Mouse (Mus musculus): ENCODE results near the gene Rrp1b. TPM values are rescaled to one million over a fixed set of nuclear protein-coding genes. Genes with fewer than 3 reads are reported as not detected.

Gene Rrp1b
- total and polyA plus RNA-seq, 3 experiments: 60.9 to 149 (median 76.7) TPM

GRCm38 (mm10) chr17:32018127-32018894 lies 17.6 kb upstream of the Rrp1b start:
- no peaks in the 10 kb centered on the region for H3K36me3 ChIP-seq (replicated peaks in 1 of 2; ENCODE audit: control insufficient read depth in 1 of 2, insufficient read depth in 1 of 2, low read length in 1 of 2)
- no peak overlapping the region for H3K4me3 ChIP-seq (replicated peaks in 1 of 3; ENCODE audit: low read depth in 2 of 3, low read length in 2 of 3, poor library complexity in 1 of 3)
- in situ Hi-C loops (cut with MboI; ENCODE audit: low pct_ligation_motif_present, low pct_unique_long_range_greater_than_20kb, low sequenced_read_pairs) (no loop called here), dilution Hi-C loops (cut with MboI; ENCODE audit: extremely low pct_ligation_motif_present, extremely low pct_unique_long_range_greater_than_20kb, low sequenced_read_pairs) (no loop called here)
- peaks cover 2 to 20% of the 10 kb centered on the region in 2 experiments; a peak in 3 of 4 replicates for H3K4me1 ChIP-seq (ENCODE audit: control insufficient read depth in 1 of 2, insufficient read depth in 2 of 2)
- TF ChIP-seq ETS1 (conservative IDR thresholded peaks at IDR 0.05; ENCODE audit: low read depth, low read length) (no peak), E2F4 (IDR thresholded peaks at IDR 0.05; ENCODE audit: insufficient replicate concordance, low read depth, low read length) (no peak), ZKSCAN1 (IDR thresholded peaks at IDR 0.05; ENCODE audit: borderline replicate concordance, low read depth, low read length) (no peak), ZMIZ1 (IDR thresholded peaks at IDR 0.05; ENCODE audit: low read depth, low read length) (no peak), CHD1 (IDR thresholded peaks at IDR 0.05; ENCODE audit: low read depth, low read length) (no peak), POLR2AphosphoS2 (IDR thresholded peaks at IDR 0.05; ENCODE audit: low read depth, low read length) (no peak), MAZ (IDR thresholded peaks at IDR 0.05; ENCODE audit: low read depth, low read length) (no peak), SMC3 (IDR thresholded peaks at IDR 0.05; ENCODE audit: low read depth, low read length) (no peak), KAT2A (IDR thresholded peaks at IDR 0.05; ENCODE audit: insufficient replicate concordance, low read length) (no peak), USF2 (conservative IDR thresholded peaks at IDR 0.05; ENCODE audit: low read depth, low read length) (no peak), POLR2A (IDR thresholded peaks at IDR 0.05; ENCODE audit: low read depth, low read length) (no peak), MAFK (IDR thresholded peaks at IDR 0.05; ENCODE audit: insufficient replicate concordance, low read length) (no peak)
- no peaks in the 10 kb centered on the region for H3K79me2 ChIP-seq (replicated peaks; ENCODE audit: control insufficient read depth, extremely low read depth, insufficient read depth, poor library complexity, severe bottlenecking)
- no peaks in the 10 kb centered on the region for H3K9me3 ChIP-seq (replicated peaks; ENCODE audit: low read length)
- H3K27ac ChIP-seq (ENCODE audit: insufficient read depth, low read depth): no peak overlapping the region
- H3K4me2 ChIP-seq (ENCODE audit: insufficient read depth, low read depth, poor library complexity, severe bottlenecking): no peak overlapping the region
- H3K9ac ChIP-seq (ENCODE audit: insufficient read depth, low read depth): no peak overlapping the region
- DNase-seq (ENCODE audit: extremely low read depth): no peak
- H3K27me3 ChIP-seq (replicated peaks): no peaks in the 10 kb centered on the region

- TF ChIP-seq MAZ (IDR thresholded peaks at IDR 0.05; ENCODE audit: low read depth, low read length): no peak
- no peak for TF ChIP-seq CHD2 (IDR thresholded peaks at IDR 0.05; ENCODE audit: low read length)
- no peak for TF ChIP-seq KAT2A (IDR thresholded peaks at IDR 0.05; ENCODE audit: insufficient replicate concordance, low read length)
- TF ChIP-seq RAD21 (IDR thresholded peaks at IDR 0.05; ENCODE audit: low read depth, low read length): no peak
- TF ChIP-seq CTCF (conservative IDR thresholded peaks at IDR 0.05 in 1 of 2, IDR thresholded peaks at IDR 0.05 in 1 of 2; ENCODE audit: low read depth in 2 of 2, low read length in 2 of 2): no peak
- no peak for TF ChIP-seq USF1 (IDR thresholded peaks at IDR 0.05; ENCODE audit: low read depth, low read length)
- TF ChIP-seq POLR2A (IDR thresholded peaks at IDR 0.05; ENCODE audit: low read depth, low read length): no peak
- TF ChIP-seq NELFE (IDR thresholded peaks at IDR 0.05; ENCODE audit: low read depth, low read length): no peak
- TF ChIP-seq SIN3A (IDR thresholded peaks at IDR 0.05; ENCODE audit: low read length): no peak
- no peak overlapping the region for H3K27ac ChIP-seq (ENCODE audit: insufficient read depth, low read depth)
- H3K4me3 ChIP-seq (replicated peaks in 1 of 3; ENCODE audit: low read depth in 2 of 3, low read length in 2 of 3, poor library complexity in 1 of 3): no peak overlapping the region
- H3K4me1 ChIP-seq (ENCODE audit: control insufficient read depth in 1 of 2, insufficient read depth in 2 of 2): peaks cover 12 to 29% of the 10 kb centered on the region in 2 experiments
- no peak overlapping the region for H3K4me2 ChIP-seq (ENCODE audit: insufficient read depth, low read depth, poor library complexity, severe bottlenecking)
- no peak overlapping the region for H3K9ac ChIP-seq (ENCODE audit: insufficient read depth, low read depth)
- DNase-seq (ENCODE audit: extremely low read depth): no peak
- H3K79me2 ChIP-seq (replicated peaks; ENCODE audit: control insufficient read depth, extremely low read depth, insufficient read depth, poor library complexity, severe bottlenecking): no peaks in the 10 kb centered on the region
- H3K9me3 ChIP-seq (replicated peaks; ENCODE audit: low read length): no peaks in the 10 kb centered on the region
- no peaks in the 10 kb centered on the region for H3K27me3 ChIP-seq (replicated peaks)
- H3K36me3 ChIP-seq (replicated peaks in 1 of 2; ENCODE audit: control insufficient read depth in 1 of 2, insufficient read depth in 1 of 2, low read length in 1 of 2): no peaks in the 10 kb centered on the region
- dilution Hi-C loops (cut with MboI; ENCODE audit: extremely low pct_ligation_motif_present, extremely low pct_unique_long_range_greater_than_20kb, low sequenced_read_pairs) (no loop called here), in situ Hi-C loops (cut with MboI; ENCODE audit: low pct_ligation_motif_present, low pct_unique_long_range_greater_than_20kb, low sequenced_read_pairs) (loop anchor here (5.0 to 10.0 kb wide), 2 partner anchors 150 to 487 kb away; no protein-coding TSS in a partner anchor)
Observed at GRCm38 (mm10) chr17:32021981-32022380, 13.9 kb upstream of the Rrp1b start.
